Mouse (Mus musculus) ES-E14 (cell line): Measurements from ENCODE around the gene Mafb. TPM values are rescaled to one million over a fixed set of nuclear protein-coding genes. Genes with fewer than 3 reads are reported as not detected.

ENCODE experiments used
- DNase-seq: peaks from one replicate; pipeline ENCODE4 v3.0.0-alpha.2; 2013; ENCODE audit warnings: low read depth, low spot score
- H3K27ac ChIP-seq: 2 replicates; pipeline ENCODE4 v1.5.1; 2012; ENCODE audit warnings: low read depth, mild to moderate bottlenecking, low read length, moderate library complexity, mixed read lengths; ENCODE audit not compliant: poor library complexity, insufficient read depth, severe bottlenecking
- H3K36me3 ChIP-seq: 2 replicates; pipeline ENCODE4 v1.6.1; 2012; ENCODE audit warnings: mild to moderate bottlenecking, low read length, moderate library complexity, mixed read lengths; ENCODE audit not compliant: control insufficient read depth, poor library complexity, insufficient read depth, severe bottlenecking
- H3K4me1 ChIP-seq, 2 experiments: fragments of 150-350 bp in 1 of 2; sonication (generic) in 1 of 2; 2 replicates each; pipeline ENCODE4 v1.6.1; 2012; ENCODE audit warnings: low read length in 2 of 2, mild to moderate bottlenecking in 1 of 2, mixed read lengths in 1 of 2; ENCODE audit not compliant: control insufficient read depth in 2 of 2, insufficient read depth in 2 of 2, poor library complexity in 1 of 2
- H3K4me3 ChIP-seq, 2 experiments: fragments of 150-350 bp in 1 of 2; sonication (generic) in 1 of 2; 2 replicates each; pipeline ENCODE4 v1.5.1; 2012; ENCODE audit warnings: low read length in 2 of 2, low read depth in 1 of 2, mild to moderate bottlenecking in 1 of 2, mixed read lengths in 1 of 2; ENCODE audit not compliant: insufficient read depth in 1 of 2, poor library complexity in 1 of 2, severe bottlenecking in 1 of 2
- H3K9ac ChIP-seq: 2 replicates; pipeline ENCODE4 v1.6.1; 2012; ENCODE audit warnings: low read depth, mild to moderate bottlenecking, low read length, mixed read lengths; ENCODE audit not compliant: poor library complexity, insufficient read depth, severe bottlenecking
- H3K9me3 ChIP-seq: fragments of 150-350 bp; sonication (generic); 2 replicates; pipeline ENCODE4 v1.6.1; 2012; ENCODE audit warnings: low read depth, mild to moderate bottlenecking, low read length; ENCODE audit not compliant: control insufficient read depth, insufficient read depth
- CHD2 ChIP-seq: IDR thresholded peaks from 2 replicates; pipeline ENCODE4 v1.6.1; 2014; ENCODE audit warnings: mild to moderate bottlenecking, low read depth, low read length, inconsistent platforms
- HCFC1 ChIP-seq: IDR thresholded peaks from 2 replicates; pipeline ENCODE4 v1.6.1; 2012; ENCODE audit warnings: low read length, inconsistent platforms, borderline replicate concordance; ENCODE audit not compliant: insufficient read depth
- MAFK ChIP-seq: IDR thresholded peaks from 2 replicates; pipeline ENCODE4 v1.6.1; 2014; ENCODE audit warnings: mild to moderate bottlenecking, low read depth, low read length, inconsistent platforms; ENCODE audit not compliant: insufficient read depth
- ZC3H11A ChIP-seq: IDR thresholded peaks from 2 replicates; pipeline ENCODE4 v1.6.1; 2012; ENCODE audit warnings: low read depth, mild to moderate bottlenecking, inconsistent platforms, low read length, borderline replicate concordance
- ZNF384 ChIP-seq: IDR thresholded peaks from 2 replicates; pipeline ENCODE4 v1.6.1; 2012; ENCODE audit warnings: low read depth, low read length, inconsistent platforms
- in situ Hi-C, 2 experiments: fragments of 600-800 bp; cut with MboI; formaldehyde crosslinking; loops; one replicate each; pipeline ENCODE4 v1.15.1; 2025; ENCODE audit warnings: low sequenced_read_pairs in 2 of 2, inconsistent platforms in 1 of 2; ENCODE audit not compliant: unreplicated experiment in 2 of 2
- total RNA-seq: library from RNA; depleted of rRNA; stranded (reverse); fragments of 300-350 nt; gene quantifications from 2 replicates; pipeline ENCODE4 v1.2.3, GENCODE M21; 2012

Gene Mafb
- total RNA-seq, 1 experiment, result 0.45 TPM

- Histone ChIP-seq H3K4me1 (no peaks in the 10 kb centered on the region), H3K9me3 (no peaks in the 10 kb centered on the region), H3K27ac (no peak overlapping the region), H3K9ac (no peak overlapping the region), H3K4me3 (no peak overlapping the region), H3K36me3 (no peaks in the 10 kb centered on the region)
- in situ Hi-C loops, result loop anchor here (10.0 to 25.0 kb wide), 2 partner anchors 172 to 474 kb away; partner anchors contain the start of gene Lpin3 (in 1 of the 2)
- TF ChIP-seq HCFC1 (no peak), ZNF384 (no peak), MAFK (no peak), ZC3H11A (no peak), CHD2 (no peak)
- no peak for DNase-seq
These were observed 46.2 kb upstream of the Mafb start for GRCm38 (mm10) chr2:160413055-160413454.

DNA sequence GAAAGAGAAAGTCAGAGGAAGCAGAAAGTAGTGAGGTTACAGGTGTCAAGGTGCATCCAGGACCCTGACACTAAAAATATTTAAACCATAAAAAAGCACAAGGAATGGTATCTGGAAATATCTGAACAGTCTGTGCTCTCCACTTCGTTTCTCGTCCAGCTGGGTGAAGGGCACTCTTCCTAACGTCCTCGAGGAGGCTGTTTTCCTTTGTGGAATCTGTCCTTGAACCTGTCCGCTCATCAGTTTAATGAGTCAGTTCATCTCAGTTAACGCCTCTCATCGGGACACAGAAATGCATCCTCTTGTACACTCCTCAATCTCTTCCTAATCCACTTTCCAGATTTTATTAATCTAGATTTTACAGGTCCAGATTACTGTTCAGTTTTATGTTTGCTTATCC lies 44.6 kb upstream of the Mafb start:
- DNase-seq, result no peak
- H3K36me3 ChIP-seq, result no peaks in the 10 kb centered on the region
- no peaks in the 10 kb centered on the region for H3K4me1 ChIP-seq
- in situ Hi-C loops, result loop anchor here (10.0 to 25.0 kb wide), 2 partner anchors 173 to 476 kb away; partner anchors contain the start of gene Lpin3 (in 1 of the 2)
- no peaks in the 10 kb centered on the region for H3K9me3 ChIP-seq
- TF ChIP-seq CHD2, result no peak
- TF ChIP-seq HCFC1, result no peak
- TF ChIP-seq ZC3H11A, result no peak
- no peak for TF ChIP-seq ZNF384
- TF ChIP-seq MAFK, result no peak
- H3K4me3 ChIP-seq, result no peak overlapping the region
- no peak overlapping the region for H3K27ac ChIP-seq
- H3K9ac ChIP-seq, result no peak overlapping the region

- H3K9ac ChIP-seq, result no peak overlapping the region
- no peak overlapping the region for H3K27ac ChIP-seq
- H3K36me3 ChIP-seq, result no peaks in the 10 kb centered on the region
- no peaks in the 10 kb centered on the region for H3K4me1 ChIP-seq
- in situ Hi-C loops, result loop anchor here in 1 of 2 experiments (25.0 kb wide), 1 partner anchor 480 kb away; the partner anchor contains the start of gene Lpin3
- no peak overlapping the region for H3K4me3 ChIP-seq
- H3K9me3 ChIP-seq, result no peaks in the 10 kb centered on the region
- no peak for DNase-seq
- TF ChIP-seq ZNF384, result no peak
- TF ChIP-seq CHD2, result no peak
- no peak for TF ChIP-seq MAFK
- TF ChIP-seq HCFC1, result no peak
These were observed 40.9 kb upstream of the Mafb start for GRCm38 (mm10) chr2:160407720-160408119.

- TF ChIP-seq ZNF384 (no peak), ZC3H11A (no peak), HCFC1 (no peak), CHD2 (no peak), MAFK (no peak)
- no peak overlapping the region for H3K27ac ChIP-seq
- DNase-seq, result no peak
- H3K4me3 ChIP-seq, result no peak overlapping the region
- H3K9ac ChIP-seq, result no peak overlapping the region
- H3K4me1 ChIP-seq, result no peaks in the 10 kb centered on the region
- no peaks in the 10 kb centered on the region for H3K36me3 ChIP-seq
- H3K9me3 ChIP-seq, result no peaks in the 10 kb centered on the region
- in situ Hi-C loops, result no loop called here
These were observed 30.9 kb upstream of the Mafb start for GRCm38 (mm10) chr2:160397747-160398146.

GRCm38 (mm10) chr2:160394735-160395134 lies 27.9 kb upstream of the Mafb start:
- no peak overlapping the region for H3K9ac ChIP-seq
- H3K4me1 ChIP-seq, result no peaks in the 10 kb centered on the region
- DNase-seq, result no peak
- no peak overlapping the region for H3K4me3 ChIP-seq
- in situ Hi-C loops, result no loop called here
- no peaks in the 10 kb centered on the region for H3K36me3 ChIP-seq
- no peak overlapping the region for H3K27ac ChIP-seq
- TF ChIP-seq CHD2, result no peak
- TF ChIP-seq HCFC1, result no peak
- no peak for TF ChIP-seq ZC3H11A
- TF ChIP-seq ZNF384, result no peak
- TF ChIP-seq MAFK, result no peak
- no peaks in the 10 kb centered on the region for H3K9me3 ChIP-seq
